Mouse (Mus musculus) kidney, postnatal 4 days (tissue): ENCODE measurements around the gene Snd1.

Experiments used
- DNase-seq, 2 experiments: peaks; one replicate each; pipeline ENCODE4 v3.0.0; 2021; ENCODE audit warnings: mixed read lengths in 2 of 2

Snd1 gene

DNA sequence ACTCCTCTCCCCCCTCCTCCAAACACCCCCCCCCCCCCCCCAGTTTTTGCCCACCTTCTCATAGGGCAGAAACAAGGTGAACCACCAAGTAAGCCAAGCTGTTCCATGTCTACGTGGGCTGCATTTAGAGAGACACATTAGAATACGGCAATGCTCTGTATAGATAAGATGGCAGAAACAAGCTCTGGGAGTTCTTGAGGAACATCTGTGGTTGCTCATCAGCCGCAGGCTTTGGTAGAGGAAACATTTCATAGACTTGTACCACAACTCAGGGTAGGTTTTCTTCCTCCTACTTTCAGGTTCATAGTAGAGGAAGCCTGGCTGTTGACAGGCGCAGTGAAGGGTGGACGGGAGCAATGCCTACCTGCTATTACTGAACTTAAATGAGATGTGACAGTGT, 124.2 kb downstream of the Snd1 start:
- DNase-seq, result no peak

DNA sequence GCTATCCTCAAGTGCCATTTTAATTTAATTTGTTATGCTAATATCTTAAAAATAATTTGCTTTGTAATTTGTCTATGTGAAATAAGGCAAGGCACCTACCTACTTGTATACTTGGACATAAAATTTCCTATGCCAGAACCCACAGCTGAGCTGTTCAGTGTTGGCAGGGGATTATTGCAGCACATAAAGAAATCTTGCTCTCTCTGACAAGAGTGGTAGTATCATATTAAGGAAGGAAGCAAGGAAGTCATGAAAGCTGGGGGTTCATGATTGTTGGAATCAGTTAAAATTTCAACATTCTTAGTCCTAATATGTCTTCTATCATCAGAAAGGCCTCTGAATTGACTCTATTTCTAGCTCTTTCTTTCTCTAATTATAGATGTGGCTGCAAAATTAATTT, 125.5 kb downstream of the Snd1 start:
- DNase-seq, result no peak

DNA sequence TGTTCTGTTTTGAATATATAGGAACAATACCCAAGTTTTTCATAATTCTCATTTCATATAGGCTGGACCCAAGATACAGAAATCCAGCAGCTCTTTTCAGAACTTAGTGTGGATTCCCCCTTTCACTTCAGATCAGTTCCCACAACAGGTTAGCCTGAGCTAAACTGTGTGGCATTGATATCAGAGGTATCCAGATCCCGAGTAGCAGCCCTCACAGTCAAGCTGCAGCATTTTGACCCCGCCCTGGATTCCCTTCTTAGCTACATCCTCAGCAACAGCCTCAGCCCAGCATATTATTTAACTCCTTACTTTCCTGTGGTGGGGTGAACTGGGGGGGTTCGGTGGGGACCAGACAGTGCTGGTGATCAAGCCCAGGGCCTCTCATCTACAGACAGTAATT, 128.5 kb downstream of the Snd1 start:
- no peak for DNase-seq

DNA sequence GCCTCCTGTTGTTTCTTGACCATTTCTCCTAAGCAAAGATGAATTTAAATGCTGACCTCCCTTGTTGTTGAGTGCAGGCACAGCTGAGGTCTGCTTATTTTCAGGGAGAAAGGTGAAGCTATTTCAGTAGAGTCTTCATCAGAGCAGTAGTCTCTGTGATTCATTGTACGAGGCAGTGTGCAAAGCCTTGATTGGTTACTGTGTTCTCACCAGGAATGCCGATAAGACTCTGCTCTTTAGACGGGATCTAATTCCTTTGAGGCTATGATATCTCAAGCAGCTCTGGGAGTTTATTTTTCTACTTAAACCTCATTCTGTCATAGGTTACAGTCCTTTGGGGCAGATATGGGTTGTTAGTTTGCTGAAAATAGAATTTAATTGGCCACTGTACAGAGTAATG, 128.9 kb downstream of the Snd1 start:
- no peak for DNase-seq

DNA sequence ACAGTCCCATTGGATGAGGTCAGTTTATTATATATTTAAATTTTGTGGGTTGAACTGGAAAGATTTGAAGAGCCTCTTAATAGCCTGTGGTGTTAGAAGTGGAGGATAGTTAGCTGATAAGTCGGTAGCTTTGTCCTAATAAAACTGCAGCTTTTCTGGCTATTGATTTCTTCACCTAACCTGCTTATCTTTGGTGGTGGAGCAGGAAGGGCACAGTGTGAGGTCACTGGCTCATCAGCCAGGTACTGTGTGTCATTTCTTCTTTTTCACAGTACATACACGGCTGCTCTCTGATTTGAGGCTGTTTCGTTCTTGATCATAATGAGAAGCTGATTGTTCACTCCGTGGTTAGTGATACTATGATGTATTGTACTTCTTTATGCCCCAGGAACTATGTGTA, 134.4 kb downstream of the Snd1 start:
- DNase-seq, result no peak

DNA sequence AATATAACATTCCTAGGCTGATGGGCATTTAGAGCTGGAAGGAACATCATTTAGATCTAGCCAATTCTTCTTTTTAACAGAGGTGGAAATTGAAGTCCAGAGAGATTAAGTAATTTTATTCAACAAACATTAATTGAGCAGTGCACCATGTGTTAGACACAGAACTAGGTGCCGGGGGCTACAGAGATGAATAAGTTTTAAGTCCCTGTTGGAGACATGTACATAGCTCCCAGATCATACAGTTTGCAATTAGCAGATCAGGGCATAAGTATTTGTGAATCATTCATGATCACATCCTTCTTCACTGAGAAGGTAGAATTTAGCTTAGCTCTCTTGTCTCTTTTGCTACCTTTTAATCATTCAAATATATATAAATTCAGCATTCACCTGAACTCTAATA, 135.2 kb downstream of the Snd1 start:
- DNase-seq, result no peak

DNA sequence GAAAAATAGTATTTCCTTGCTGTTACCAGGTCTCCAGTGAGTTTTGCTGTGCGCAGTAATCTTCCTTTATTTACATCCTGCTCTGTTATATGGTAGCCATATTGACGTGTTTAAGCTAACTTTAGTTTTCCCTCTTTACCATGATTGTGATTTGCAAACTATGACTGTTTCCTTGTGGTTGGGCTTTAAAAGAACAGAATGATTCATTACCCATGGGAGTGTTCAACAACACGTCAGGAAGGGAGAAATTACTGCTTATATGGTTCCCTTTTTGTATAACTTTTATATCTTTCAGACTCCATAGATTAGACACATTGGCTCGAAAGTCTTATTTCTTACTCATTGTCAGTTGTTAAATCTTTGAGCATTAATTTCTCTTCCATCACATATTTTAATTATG, 138.5 kb downstream of the Snd1 start:
- DNase-seq, result no peak

DNA sequence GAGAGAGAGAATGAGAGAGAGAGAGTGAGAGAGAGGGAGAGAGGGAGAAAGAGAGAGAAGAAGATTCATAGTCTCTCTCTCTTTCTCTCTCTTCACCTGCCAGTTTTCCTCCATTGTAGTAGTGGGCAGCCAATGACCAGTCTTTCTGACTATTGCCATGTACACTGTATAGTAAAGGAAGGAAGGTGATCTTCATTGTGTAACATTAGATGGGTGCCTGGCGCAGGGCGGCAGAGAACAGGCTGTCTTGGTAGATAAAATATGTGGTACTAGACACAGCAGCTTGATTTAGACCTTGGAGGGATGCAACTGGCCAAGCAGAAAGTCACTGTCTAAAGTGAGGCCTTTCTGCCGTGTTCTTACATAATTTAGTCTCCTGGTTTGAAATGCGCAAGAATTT, 139.9 kb downstream of the Snd1 start:
- no peak for DNase-seq

DNA sequence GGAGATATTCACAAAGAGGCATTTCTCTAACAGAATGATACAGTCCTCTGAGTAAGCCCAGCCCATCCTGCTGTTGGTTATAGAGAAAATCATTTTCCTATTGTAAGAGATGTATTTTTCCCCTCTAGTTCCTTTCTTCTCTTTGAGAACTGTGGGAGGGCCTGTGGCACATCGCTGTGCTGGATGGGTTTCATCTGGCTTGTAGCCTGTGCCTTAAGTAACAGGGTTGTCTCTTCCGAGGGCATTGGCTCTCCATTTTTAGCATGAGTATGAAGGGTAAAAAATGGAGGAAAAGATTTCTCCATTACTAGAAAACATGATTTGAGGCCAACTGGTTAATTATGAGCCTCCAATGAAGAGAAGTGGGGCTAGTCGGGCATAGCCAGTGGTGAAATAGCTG, 140.5 kb downstream of the Snd1 start:
- DNase-seq, result no peak

DNA sequence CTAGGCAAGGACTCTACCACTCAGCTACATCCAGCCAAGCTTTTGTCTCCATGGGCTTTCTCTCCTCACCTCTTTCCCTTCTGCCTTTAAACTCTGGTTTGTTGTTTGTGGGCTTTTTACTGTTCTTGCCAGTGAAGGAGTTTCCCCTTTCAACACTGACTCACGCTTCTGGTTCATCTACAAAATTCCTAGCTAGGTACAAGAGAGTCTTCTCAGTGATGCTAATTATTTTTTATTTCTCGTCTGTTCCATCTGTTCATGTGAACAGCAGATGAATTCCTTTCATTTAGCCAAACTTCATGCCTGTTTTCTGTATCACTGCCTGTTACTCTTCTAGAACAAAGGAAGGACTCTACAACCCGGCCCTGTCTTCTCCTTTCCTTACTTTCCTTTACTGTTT, 141.0 kb downstream of the Snd1 start:
- no peak for DNase-seq

DNA sequence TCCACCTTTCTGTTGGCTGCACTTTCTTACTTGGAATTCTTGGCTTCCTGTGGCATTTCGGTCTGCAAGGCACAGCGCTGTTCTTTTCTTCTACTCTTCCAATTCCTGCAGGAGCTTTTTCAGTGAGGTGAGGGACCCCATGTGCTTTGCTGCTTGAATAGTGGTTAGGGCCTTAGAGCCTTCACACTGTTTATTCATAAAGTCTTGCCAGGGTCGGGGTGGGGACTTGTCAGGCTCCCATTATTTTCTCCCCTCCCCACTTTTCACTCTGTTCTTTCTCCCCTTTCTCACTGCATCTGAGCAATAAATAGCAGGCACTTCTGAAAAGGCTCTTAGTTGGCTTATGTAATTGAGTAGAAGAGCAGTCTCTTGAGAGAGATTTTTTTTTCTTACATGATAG, 143.4 kb downstream of the Snd1 start:
- no peak for DNase-seq

DNA sequence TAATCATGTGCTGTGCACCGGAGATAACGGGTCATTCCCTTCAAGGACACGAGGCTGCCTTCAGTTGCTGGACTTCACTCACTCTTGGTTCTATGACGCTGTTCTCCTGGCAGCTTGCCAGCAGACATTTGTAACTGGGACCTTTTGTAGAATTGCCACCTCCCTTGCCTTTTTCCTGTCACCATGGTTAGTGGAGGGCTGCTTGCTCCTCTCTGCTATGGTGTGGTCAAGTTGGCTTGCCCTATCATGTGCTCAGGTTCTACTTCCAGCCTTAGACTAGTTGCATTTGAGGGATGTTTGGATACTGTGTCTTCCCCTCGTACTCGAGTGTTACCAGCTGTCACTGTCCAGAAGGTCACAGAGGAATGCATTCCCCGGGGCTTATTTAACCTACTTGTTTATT, 143.8 kb downstream of the Snd1 start:
- peak; percentile 67 to 77 for DNase-seq

DNA sequence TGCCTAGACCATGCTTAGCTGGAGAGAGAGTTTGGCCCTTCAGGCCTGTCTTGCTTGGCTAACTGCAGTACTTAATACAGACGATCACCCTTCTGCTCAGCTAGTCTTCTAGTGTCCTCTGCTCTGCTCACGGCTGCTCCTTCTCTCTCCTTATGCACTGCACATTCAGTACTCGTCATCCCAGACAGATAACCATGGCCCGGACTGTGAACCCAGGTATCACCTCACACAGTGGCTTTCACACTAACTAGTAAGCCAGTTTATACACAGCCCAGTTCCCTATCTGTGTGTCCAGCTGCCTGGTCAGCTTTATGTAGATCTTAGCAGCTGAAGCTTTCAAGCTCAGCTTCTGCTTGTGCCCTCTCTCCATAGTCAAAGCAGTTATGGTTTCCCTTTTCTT, 146.5 kb downstream of the Snd1 start:
- no peak for DNase-seq

DNA sequence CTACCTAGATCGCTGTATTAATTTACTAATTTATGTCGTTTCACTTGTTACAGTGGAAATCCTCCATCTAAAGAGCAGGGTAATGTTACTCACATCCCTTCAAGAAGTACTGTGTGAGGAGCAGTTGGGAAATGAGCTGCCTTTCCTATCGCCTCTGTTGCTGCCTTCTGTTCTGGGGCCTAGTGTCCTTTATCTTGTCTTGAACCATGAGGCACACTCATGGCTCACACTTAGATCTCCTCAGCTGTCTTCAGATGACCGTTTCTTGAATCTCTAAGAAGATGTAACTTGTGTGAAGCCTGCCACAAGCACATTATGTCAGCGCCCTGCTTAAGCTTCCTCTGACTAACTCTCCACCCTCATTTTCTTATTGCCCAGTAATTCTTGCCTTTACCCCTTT, 147.0 kb downstream of the Snd1 start:
- DNase-seq, result no peak

DNA sequence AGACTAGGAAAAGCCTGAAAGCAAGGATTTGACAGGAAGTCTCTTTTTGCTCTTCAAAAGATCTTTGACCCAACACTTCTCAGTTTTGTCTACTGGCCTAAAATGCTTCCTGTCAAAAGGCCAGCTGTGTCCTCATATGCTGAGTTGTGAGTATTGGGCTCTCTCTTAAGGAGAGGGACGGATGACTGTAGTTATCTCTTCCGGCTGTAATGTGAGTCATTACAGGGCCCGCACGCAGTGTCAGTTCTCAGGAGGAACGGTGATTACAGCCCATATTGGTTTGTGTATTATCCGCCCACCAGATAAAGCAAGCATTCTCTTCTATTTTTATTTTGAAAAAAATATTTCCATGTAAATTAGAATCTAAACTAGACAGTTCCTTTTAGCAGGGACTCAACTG, 147.6 kb downstream of the Snd1 start:
- DNase-seq, result peak; percentile 19 to 22

DNA sequence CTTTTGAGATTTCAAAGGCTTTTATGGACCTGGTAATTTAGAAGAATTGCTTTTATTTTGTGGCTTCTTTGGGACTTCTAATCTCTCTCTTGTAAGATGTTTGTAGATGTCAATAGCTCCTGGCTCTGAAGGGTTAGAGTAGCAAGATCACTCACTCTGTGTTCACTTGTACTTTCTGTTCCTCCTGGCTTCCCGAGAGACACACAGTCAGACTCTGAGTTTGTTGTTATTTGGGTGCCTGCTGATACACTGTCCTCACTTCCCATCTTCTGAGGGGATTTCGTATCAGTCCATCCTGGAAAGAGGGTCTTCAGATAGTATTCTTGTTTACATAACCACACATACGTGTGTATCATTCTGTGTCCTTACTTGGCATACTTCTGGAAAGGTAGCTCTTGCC, 148.0 kb downstream of the Snd1 start:
- DNase-seq, result no peak

DNA sequence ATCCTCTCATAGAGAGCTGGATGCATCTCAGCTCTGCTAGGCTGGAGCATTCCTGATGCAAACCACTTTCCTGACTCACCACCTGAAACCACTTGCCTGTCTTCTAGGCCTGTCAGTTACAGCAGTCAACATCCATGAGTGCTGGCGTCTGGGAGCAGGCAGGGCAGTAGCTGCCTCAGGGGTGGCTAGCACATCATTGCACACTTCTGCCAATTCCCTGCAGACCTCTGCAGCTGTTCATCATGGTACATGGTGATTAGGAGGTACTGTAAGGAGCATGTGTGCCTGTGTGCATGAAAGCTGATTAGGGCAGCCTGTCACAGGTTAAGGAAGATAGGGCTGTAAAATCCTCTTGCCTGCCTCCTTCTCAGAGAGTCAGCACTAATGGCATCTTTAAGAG, 153.5 kb downstream of the Snd1 start:
- no peak for DNase-seq

DNA sequence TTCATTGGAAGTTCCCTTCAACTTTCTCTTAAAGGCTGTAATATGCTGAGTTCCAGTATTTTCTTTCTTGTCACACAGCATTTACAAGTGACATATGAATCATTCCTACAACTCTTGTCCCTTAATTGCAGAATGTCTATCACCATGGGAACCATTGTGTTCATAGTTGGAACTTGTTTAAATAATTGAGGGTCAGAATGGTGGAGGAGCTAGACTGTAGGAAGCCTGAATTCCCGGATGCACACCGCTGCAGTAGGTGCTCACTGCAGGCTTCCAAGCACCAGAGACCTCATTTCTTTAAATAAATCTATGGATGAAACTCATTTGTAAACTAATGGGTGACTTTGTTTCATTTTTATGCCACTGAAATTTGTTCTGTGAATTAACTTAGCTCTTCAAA, 154.9 kb downstream of the Snd1 start:
- no peak for DNase-seq

DNA sequence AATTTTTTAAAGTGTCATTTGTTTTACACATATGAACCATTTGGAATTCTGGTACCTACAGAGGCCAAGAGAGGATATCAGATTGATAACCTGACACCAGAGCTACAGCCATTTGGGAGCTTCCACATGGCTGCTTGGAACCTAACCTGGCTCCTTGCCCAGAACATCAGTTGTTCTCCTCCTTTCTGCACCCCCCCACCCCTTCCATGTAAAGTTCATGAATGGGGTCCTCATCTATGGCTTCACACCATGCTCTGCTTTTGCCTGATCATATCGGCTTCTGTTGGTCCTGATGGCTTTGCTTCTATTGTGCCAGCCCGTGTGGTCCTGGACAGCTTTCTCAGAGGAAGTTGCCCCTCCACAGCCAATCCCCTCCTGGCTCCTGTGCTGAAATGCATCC, 156.0 kb downstream of the Snd1 start:
- DNase-seq, result no peak

DNA sequence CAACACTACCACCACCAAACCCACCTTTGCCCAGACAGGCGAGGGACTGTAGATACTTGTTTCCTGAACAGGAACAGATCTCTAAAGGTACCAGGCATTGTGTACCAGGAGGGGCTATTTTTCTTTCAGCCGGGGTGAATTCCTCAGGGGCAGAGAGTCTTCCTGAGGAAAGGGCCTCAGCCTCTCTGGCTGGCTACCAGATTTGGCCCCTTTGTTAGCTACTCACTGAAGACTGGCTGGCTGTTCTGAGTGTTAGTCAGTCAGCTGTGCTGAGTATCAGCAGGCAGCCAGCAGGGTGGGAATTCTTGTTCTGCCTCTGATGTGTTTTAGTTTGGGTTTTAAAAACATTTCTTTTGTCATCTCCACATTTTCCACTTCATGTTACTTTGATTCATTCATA, 158.2 kb downstream of the Snd1 start:
- DNase-seq, result peak in 1 of 2 experiments; percentile 12

DNA sequence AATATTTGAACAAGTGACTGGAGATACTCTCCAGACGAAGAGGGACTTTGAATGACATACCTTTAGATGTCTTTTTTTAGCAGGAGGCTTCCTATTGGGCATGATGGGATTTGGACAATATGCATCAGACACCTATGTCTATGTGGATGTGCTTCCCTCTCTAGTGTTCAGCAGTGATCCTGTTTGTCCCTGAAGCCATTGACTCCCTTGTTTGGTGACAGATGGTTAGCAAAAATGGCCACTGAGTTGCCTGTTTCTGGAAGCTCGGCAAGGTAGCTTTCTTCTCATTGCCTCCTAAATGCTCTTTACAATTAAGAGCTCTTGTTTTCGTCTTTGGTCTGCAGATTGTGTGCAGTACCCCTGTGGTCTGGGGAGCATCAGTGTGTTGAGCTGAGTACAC, 158.7 kb downstream of the Snd1 start:
- DNase-seq, result no peak

DNA sequence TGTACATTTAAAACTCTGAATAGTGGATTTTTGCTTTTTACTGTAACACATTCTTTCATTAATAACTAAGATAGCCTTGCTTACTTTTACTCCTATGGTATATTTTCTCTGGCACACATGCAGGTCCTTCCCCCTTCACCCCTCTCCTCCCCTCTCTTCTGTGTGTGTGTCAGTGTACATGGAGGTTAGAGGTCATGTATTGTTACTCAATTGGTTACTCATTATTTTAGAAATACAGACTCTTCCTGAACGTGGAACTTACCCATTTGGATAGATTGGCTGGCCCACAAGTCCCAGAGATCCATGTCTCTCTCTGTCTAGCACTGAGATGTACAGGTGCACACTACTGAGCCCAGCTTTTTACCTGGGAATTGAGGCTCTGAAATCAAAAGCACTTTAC, 160.2 kb downstream of the Snd1 start:
- no peak for DNase-seq

DNA sequence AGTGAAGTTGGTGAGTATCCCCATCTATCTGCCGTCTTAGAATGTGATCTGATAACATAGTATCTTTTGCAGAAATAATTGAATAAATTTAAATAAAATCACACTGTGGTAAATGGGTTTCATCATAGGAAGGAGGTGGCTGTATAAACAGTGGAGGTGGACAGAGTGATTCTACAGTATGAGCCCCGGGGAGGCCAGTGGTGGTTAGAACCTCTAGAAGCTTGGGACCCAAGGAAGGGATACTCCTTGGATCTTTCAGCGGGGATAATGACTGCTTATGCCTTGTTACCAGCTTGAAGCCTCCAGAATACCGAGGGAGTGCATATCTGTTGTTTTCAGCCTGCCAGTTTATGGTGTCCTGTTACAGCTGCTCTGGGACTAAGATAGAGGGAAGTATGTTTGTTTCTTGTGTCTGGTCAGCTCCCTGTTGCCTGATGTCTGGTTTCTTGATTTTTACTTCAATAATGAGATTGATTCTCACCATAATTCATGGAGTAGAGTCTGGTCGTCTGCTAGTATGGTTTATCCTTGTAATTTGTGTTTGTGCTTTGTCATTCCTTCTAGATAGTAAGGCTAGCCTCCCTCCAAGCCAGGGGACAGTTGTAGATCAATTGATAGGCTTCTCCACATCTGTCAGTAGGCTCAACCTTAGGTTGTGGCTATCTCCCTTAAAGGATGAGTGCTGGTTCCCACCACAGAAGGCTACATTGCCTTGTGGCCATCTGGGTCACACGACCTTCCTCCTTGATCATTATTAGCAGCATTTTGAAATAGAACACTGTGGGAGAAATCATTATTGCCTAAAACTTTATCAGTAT, 160.8 kb downstream of the Snd1 start:
- no peak for DNase-seq

DNA sequence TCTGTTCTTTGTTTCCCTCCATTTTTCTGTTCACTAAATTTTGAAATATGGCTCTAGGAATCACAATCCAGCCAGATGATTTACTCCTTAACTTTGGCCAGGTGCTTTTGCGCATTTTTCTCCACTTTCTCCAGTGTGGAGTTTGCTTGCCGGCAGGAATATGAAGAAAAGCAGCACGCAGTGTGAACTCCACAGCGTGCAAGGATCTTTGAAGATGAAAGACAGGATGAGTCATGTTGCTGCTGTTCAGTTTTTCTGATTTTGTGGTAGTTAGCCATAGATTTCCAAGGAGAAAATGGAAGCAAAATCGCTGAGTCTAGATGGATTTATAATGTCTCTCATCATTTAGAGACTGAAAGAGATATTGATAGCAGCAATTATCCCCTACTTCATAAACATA, 165.1 kb downstream of the Snd1 start:
- no peak for DNase-seq

DNA sequence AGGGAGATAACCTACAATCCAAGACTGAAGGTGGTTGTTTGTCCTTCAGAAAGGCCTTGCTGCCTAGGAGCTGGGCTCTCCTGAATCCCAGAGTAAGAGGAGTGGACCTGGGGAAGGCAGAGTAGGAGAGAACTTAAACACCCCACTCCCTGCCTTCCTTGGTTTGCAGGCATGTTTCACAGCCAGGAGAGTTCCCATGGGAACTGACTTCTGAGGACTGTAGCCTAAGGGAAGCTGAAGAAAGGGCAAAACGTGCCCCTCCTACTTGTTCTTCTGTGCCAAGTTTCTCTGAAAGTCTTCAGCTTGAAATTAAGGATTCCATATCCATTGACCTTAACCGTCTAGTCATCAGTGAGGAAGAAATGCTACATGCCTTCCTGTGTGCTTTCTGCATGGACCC, 168.0 kb downstream of the Snd1 start:
- no peak for DNase-seq

DNA sequence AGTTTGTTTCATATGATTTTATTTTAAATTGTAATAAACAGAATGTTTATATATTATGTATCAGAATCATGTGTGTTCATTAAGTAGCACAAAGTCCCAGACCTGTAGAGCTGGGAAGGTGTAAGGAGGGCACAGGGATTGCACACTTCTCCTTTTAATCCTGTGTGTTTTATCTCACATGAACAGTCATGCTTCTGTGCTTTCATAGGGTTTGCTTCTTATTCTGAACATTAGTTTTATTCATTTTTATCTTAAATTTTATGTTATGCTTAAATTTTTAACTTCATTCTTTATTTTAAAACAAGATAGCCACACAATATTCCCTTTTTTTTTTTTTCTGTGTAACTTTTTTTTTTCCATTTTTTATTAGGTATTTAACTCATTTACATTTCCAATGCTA, 170.3 kb downstream of the Snd1 start:
- DNase-seq, result no peak
